Mouse (Mus musculus) spleen, embryonic (tissue): ENCODE results near the gene Med18.

Source experiments
- CTCF ChIA-PET: fragments of 350-600 bp; sonication (Branson Sonifier 250); formaldehyde crosslinking; loops from one replicate; lab custom pipeline; 2022; lab: Charles Lee

The Med18 gene

GRCm38 (mm10) chr4:132463430-132464254 lies at the start of gene Med18:
Gene Med18 (minus strand): TSS chr4:132463921.
- CTCF ChIA-PET: interaction anchor here (1.0 kb wide), 1 partner anchor 90 kb away, joined by 3 read pairs; no protein-coding TSS in a partner anchor

- CTCF ChIA-PET: interaction anchor here (0.7 kb wide), 1 partner anchor 1072 kb away, joined by 3 read pairs; the partner anchor contains the start of gene Gpn2
Observed at GRCm38 (mm10) chr4:132512080-132512479, 48.4 kb upstream of the Med18 start.

- CTCF ChIA-PET: no interaction called here
Observed at GRCm38 (mm10) chr4:132510352-132510798, 46.7 kb upstream of the Med18 start, which contains the start of gene Sesn2. Gene Sesn2 (minus strand): TSS chr4:132510501.

GRCm38 (mm10) chr4:132509621-132510296 lies 46.0 kb upstream of the Med18 start:
- CTCF ChIA-PET: no interaction called here

- CTCF ChIA-PET: no interaction called here
Observed at GRCm38 (mm10) chr4:132507210-132507609, 43.5 kb upstream of the Med18 start.

- CTCF ChIA-PET: no interaction called here
Observed at GRCm38 (mm10) chr4:132506250-132506649, 42.5 kb upstream of the Med18 start.

GRCm38 (mm10) chr4:132505800-132506199 lies 42.1 kb upstream of the Med18 start:
- CTCF ChIA-PET: interaction anchor here (0.6 kb wide), 1 partner anchor 169 kb away, joined by 3 read pairs; no protein-coding TSS in a partner anchor

GRCm38 (mm10) chr4:132505034-132505738 lies 41.5 kb upstream of the Med18 start:
- CTCF ChIA-PET: interaction anchor here (0.6 kb wide), 1 partner anchor 169 kb away, joined by 3 read pairs; no protein-coding TSS in a partner anchor

- CTCF ChIA-PET: interaction anchor here (0.5 to 0.7 kb wide), 2 partner anchors 10 to 22 kb away, joined by 5 read pairs; no protein-coding TSS in a partner anchor
Observed at GRCm38 (mm10) chr4:132503344-132503743, 39.6 kb upstream of the Med18 start.

- CTCF ChIA-PET: no interaction called here
Observed at GRCm38 (mm10) chr4:132501639-132502038, 37.9 kb upstream of the Med18 start.

GRCm38 (mm10) chr4:132494271-132494918 lies 30.7 kb upstream of the Med18 start:
- CTCF ChIA-PET: no interaction called here

GRCm38 (mm10) chr4:132492178-132493060 lies 28.7 kb upstream of the Med18 start:
- CTCF ChIA-PET: interaction anchor here (0.6 to 0.9 kb wide), 2 partner anchors 16 to 42 kb away, joined by 3 to 4 read pairs; no protein-coding TSS in a partner anchor

GRCm38 (mm10) chr4:132491748-132492147 lies 28.0 kb upstream of the Med18 start:
- CTCF ChIA-PET: interaction anchor here (0.6 kb wide), 2 partner anchors 43 to 306 kb away, joined by 4 to 7 read pairs; no protein-coding TSS in a partner anchor

GRCm38 (mm10) chr4:132491057-132491456 lies 27.3 kb upstream of the Med18 start:
- CTCF ChIA-PET: interaction anchor here (0.6 kb wide), 1 partner anchor 306 kb away, joined by 7 read pairs; no protein-coding TSS in a partner anchor

- CTCF ChIA-PET: interaction anchor here (0.5 kb wide), 1 partner anchor 22 kb away, joined by 5 read pairs; no protein-coding TSS in a partner anchor
Observed at GRCm38 (mm10) chr4:132490273-132491010, 26.7 kb upstream of the Med18 start.

- CTCF ChIA-PET: no interaction called here
Observed at GRCm38 (mm10) chr4:132488976-132489375, 25.3 kb upstream of the Med18 start.

GRCm38 (mm10) chr4:132488521-132488920 lies 24.8 kb upstream of the Med18 start:
- CTCF ChIA-PET: no interaction called here

- CTCF ChIA-PET: no interaction called here
Observed at GRCm38 (mm10) chr4:132484820-132485219, 21.1 kb upstream of the Med18 start.

GRCm38 (mm10) chr4:132484231-132484630 lies 20.5 kb upstream of the Med18 start:
- CTCF ChIA-PET: no interaction called here
